Mouse (Mus musculus): ENCODE results near the gene Tmem88.

Tmem88 gene

DNA sequence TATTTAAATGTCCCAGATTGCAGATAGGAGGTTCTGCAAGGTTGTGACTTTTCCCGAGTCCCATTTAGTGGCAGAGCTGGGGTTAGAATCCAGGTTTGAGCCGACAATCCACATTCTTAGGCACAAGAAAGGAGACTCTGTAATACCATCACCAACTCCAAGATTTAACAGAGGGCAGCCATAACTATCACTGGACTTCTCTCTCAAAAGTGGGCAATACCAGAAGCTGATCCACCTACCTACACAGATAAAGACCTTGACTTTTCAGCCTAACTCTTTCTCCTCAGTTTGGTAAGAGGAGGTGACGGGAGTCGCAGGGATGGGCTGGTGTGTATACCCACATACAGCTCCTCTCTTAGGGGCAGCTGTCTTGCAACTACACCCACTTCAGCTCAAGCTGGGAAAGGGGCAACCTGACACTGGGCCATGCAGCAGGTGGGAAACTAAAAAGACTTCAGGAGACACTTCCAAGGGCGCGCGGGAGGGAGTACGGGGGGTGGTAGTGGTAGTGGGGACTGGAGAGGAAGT lies 19.0 kb upstream of the Tmem88 start:
- in situ Hi-C loops (cut with MboI, MseI) = loop anchor here (10.0 kb wide), 2 partner anchors 568 to 598 kb away; partner anchors contain the start of genes Acadvl, Ctdnep1, Dlg4 and Elp5

DNA sequence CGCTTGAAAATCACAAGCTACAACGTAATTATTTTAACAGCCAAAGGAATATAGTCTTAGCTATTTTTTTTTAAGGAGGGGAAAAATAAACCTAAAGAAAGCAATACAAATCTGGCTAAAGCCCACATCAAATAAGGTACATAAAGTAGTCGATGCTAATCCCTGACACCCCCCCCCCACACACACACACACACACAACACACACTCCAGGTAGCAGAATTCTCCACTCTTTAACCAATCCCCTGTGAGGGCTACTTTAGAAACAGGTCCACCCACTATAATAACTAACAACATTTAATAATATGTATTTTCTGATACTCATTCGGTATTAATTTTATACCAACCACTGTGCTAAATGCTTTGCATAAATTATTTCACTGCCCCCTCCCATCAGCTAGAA lies 18.5 kb upstream of the Tmem88 start:
- in situ Hi-C loops (cut with MboI, MseI) = loop anchor here (10.0 kb wide), 2 partner anchors 568 to 598 kb away; partner anchors contain the start of genes Acadvl, Ctdnep1, Dlg4 and Elp5

GRCm38 (mm10) chr11:69415668-69416451 lies 17.8 kb upstream of the Tmem88 start:
- in situ Hi-C loops (cut with MboI, MseI) = loop anchor here (10.0 kb wide), 2 partner anchors 569 to 599 kb away; partner anchors contain the start of genes Acadvl, Ctdnep1, Dlg4 and Elp5

DNA sequence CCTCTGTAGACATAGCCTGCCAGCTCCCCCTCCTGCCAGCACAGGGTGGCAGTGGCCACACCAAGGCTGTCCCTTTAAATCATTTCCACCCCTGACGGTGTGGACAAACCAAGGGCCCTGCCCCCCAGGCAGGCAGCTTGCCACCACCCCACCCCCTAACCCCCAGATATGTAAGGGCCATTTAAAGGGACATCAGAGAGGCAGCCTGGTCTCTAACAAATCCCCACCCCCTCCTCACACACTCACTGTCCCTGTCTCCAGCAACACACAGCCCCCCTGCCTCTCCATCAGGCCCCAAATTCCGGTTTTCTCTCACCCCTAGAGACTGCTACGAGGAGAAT lies 17.3 kb upstream of the Tmem88 start:
- in situ Hi-C loops (cut with MboI, MseI) = loop anchor here (10.0 kb wide), 2 partner anchors 570 to 600 kb away; partner anchors contain the start of genes Acadvl, Ctdnep1, Dlg4 and Elp5

DNA sequence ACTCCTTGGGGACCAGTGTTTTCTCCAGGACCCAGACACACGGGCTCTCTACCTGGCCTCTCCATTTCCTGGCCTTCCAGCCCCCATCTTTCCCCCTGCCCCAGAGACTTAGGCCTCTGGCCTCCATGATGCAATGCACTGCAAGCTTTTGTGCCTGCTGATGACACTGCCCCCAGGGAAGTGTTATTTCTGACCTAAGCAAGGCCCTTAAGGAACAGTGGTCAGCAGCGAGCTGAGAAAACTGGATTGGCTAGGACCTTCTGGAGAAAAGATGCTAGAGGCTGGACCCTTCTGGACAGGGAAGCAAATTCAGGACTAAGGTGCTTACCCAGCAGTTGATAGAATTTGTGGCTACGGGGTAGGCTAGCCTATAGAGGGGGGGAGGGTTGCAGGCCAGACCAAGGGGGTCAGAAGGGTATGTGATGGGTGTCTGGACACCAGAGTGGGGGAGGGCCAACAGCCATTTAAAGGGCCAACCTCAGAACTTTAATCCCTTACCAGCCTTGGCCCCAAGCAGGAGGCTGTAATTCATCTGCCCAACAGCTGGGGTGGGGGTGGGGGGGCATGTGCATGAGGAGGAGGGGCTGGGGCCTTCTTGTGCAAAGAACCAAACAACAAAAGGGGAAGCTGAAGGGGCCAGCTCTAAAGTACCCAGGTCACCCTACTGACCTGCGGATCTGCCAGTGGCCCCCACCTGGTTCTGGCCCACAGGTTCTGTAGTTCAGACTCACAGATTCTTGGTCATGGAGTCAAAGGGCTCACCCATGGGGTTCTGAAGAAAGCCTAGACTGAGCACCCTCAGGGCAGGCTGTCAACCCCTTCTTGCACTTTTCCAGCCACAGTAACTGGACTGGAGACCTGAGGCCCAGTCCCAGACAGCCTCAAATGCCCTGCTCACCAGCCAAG lies 16.6 kb upstream of the Tmem88 start:
- in situ Hi-C loops (cut with MboI, MseI) = loop anchor here (10.0 kb wide), 2 partner anchors 570 to 600 kb away; partner anchors contain the start of genes Acadvl, Ctdnep1, Dlg4 and Elp5

- in situ Hi-C loops (cut with MboI, MseI) = loop anchor here (10.0 kb wide), 2 partner anchors 571 to 601 kb away; partner anchors contain the start of genes Acadvl, Ctdnep1, Dlg4 and Elp5
Observed at GRCm38 (mm10) chr11:69413221-69414181, 15.5 kb upstream of the Tmem88 start, which contains the start of gene Kdm6b. Gene Kdm6b (minus strand): TSS chr11:69413675.

DNA sequence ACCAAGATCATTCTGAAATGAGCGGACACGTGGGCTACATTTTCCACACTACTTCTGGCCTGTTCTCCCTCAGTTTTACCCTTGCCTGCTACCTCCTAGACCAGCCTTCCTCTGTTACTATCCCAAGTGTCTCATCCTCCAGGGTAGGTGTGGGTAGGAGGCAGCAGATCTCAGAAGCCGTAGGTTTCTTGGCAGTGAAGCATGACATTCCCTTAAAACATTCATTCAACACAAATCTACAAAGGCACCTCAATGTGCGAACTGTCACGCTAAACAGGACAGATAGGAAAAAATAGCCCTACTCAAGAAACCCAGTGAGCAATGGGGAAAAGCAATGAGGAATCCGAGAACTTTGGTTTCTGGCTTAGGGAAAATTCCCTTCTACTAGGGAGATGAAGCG lies 14.5 kb upstream of the Tmem88 start:
- in situ Hi-C loops (cut with MboI, MseI) = loop anchor here (10.0 kb wide), 2 partner anchors 572 to 602 kb away; partner anchors contain the start of genes Acadvl, Ctdnep1, Dlg4 and Elp5

DNA sequence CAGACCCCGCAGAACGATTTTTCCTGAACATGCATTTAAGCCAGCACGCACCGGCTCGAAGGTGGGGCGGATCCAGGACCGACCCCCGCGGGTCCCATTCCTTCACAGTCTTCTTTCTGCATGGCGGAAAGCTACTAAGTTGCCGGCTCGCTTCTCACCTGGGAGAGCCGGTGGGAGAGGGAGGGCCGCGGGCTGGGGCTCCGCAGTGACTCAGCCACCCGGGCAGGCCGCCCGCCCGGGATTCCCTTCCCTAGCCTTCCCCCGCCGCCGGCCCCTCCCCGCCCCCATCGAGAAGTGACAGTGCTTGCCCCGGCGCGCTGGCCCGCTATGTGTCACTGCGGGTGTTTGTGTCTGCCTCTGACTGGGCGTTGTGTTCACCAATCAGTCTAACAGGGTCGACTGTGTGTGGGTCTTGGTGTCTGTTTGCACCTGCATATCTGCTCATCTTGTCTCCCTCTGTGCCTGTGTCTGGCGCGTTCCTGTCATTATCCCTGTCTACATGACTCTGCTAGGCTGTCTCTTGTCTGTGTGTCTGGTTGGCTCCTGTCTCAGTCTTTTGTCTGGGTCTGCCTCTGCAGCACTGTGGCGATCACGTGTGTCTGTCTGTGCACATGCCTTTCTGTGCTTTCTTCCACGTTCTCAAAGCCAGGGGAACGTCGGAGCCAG lies 13.6 kb upstream of the Tmem88 start:
- in situ Hi-C loops (cut with MboI, MseI) = loop anchor here (10.0 kb wide), 2 partner anchors 573 to 603 kb away; partner anchors contain the start of genes Acadvl, Ctdnep1, Dlg4 and Elp5

DNA sequence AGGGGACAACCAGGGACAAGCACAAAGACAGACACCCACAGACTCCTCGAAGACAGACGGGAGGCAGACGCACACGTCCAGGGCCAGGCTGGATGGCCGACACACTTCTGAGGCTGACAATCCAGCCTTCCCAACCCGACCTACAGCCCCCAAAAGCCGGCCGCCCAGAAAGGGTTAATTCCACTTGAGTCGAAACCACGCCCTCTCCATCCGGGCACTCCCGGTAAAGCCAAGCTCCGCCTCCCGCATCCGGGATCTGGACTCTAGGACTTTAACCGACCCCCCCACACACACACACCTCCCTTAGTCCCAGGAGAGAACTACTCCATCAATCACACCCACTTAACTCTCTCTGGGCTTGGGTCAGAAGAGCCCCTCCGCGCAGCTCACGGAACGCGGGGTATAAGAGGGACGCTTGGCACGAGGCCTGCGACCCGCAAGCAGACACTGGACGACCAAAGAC lies 13.1 kb upstream of the Tmem88 start:
- in situ Hi-C loops (cut with MboI, MseI) = loop anchor here (10.0 kb wide), 2 partner anchors 574 to 604 kb away; partner anchors contain the start of genes Acadvl, Ctdnep1, Dlg4 and Elp5

DNA sequence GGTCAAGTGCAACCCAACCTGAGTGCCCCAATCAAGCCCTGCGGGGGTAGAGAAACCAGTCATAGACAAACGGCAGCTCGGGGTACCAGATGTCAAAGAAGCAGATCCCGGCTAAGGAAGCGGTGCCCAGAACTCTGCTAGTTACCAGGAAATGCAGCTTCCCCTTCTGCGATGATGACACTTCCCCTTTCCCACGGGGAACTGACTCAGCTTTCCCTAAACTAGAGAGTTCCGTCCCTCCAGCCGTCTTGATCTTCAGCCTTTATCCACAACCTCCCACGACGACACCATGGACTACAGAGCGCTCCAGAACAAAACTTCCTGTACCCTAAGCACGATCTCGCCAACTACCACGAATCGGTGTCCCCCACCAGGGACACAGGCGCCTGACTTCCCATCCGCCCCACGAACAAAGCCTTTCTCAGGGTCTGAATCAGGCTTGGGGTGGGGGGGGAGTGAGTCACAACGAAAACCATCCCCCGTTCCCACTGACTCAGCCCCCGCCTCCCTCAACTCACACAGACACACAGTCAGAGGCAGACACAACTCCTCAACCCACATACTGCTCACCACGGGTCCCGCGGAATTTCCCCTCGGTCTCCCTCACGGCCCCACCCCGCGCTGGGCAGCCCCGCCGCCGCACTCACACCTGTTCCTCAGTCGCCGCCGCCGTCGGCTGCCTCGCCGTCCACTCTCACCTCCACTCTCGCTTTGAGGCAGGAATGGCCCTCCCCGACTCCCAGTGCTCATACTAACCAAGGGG lies 12.5 kb upstream of the Tmem88 start:
- in situ Hi-C loops (cut with MboI, MseI) = loop anchor here (10.0 kb wide), 2 partner anchors 574 to 604 kb away; partner anchors contain the start of genes Acadvl, Ctdnep1, Dlg4 and Elp5

GRCm38 (mm10) chr11:69410045-69410309 lies 11.9 kb upstream of the Tmem88 start:
- in situ Hi-C loops (cut with MboI, MseI) = loop anchor here (10.0 kb wide), 2 partner anchors 575 to 605 kb away; partner anchors contain the start of genes Acadvl, Ctdnep1, Dlg4 and Elp5

- in situ Hi-C loops (cut with MboI, MseI) = loop anchor here (10.0 kb wide), 2 partner anchors 575 to 605 kb away; partner anchors contain the start of genes Acadvl, Ctdnep1, Dlg4 and Elp5
Observed at GRCm38 (mm10) chr11:69409378-69410044, 11.5 kb upstream of the Tmem88 start.

DNA sequence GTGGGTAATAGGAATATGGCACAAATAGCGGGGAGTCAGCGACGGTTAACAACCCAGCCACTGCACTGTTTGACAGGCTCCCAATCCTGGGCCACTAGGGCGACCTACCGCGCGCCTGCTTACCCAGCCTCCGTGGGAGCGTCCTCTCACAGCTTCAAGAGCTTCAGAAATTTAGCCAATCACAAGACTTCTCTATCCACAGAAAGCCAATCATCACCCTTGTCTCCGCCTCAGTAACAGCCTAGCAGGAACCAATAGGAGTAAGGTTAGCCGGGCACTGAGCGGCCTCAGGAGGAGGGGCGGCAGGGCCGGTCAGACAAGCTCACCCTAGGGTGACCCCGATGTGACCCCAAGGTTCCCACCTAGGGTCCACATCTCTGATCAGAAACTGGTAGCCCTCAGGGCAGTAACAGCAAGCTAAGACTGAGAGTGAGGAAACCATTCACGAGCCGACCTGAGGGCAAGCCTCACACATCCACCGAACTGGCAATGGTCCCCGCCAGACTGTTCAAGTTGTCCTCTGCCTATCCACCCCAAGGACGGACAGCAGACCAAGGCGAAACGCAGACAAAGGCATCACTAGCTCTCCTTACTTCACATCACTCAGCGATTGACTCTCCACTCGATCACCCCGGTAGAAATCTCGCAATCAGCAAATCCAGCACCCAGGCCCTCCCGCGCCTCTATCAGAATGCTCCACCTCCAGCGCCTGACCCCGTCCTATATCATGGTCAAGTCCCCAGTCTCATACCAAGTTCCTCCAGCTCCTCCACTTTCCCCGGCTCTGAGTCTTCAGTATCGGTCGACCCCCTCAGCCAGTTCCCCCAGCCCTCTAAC lies 10.7 kb upstream of the Tmem88 start:
- in situ Hi-C loops (cut with MboI, MseI) = no loop called here

- in situ Hi-C loops (cut with MboI, MseI) = no loop called here
Observed at GRCm38 (mm10) chr11:69407724-69408004, 9.6 kb upstream of the Tmem88 start.

GRCm38 (mm10) chr11:69406867-69407723 lies 9.1 kb upstream of the Tmem88 start:
- in situ Hi-C loops (cut with MboI, MseI) = no loop called here

DNA sequence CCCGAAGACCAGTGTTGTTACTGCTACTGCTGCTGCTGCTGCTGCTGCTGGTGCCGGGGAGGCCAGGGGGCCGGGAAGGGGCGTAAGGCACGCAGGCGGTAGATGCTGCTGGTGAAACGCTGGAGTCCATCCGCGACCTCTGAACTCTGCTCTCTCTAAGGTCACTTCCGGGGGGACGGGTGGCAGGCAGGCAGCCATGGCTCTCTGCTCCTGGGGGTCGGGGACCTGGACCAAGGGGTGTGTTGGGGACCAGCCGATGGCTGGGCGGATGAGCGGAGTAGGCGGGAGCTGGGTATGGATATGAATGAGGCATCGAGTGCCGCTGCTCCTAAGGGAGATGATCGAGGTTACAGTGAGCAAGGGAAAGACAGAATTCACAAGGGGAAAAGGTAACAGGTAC lies 8.2 kb upstream of the Tmem88 start:
- in situ Hi-C loops (cut with MboI, MseI) = no loop called here
